Mouse (Mus musculus): Measurements from ENCODE around the gene Gas2l1. TPM values are rescaled to one million over a fixed set of nuclear protein-coding genes. Genes with fewer than 3 reads are reported as not detected.
A peak's percentile ranks its signal among the peaks of the same experiment; 100 is the strongest.

Gene Gas2l1
- 21.4 and 24.8 TPM in 2 replicates for polyA plus RNA-seq (2015; fragmentation: Nextera tagmentation; extraction: Ambion mirVana)

- H3K27me3 ChIP-seq (ENCODE audit: control insufficient read depth, insufficient read depth, low read length), result 0 out of 2 replicates have a peak, but pooled peaks cover 2% of the 10 kb centered on the region
- TF ChIP-seq CTCF (IDR thresholded peaks at IDR 0.05; ENCODE audit: low read depth) (peak; percentile 81), EP300 (optimal IDR thresholded peaks at IDR 0.05) (no peak)
- ATAC-seq (ENCODE audit: low FRiP score, low TSS enrichment), result peak; percentile 68
Measured at GRCm38 (mm10) chr11:5065056-5065821, at the start of gene Gas2l1. Gene Gas2l1 (minus strand): TSS chr11:5065327.

DNA sequence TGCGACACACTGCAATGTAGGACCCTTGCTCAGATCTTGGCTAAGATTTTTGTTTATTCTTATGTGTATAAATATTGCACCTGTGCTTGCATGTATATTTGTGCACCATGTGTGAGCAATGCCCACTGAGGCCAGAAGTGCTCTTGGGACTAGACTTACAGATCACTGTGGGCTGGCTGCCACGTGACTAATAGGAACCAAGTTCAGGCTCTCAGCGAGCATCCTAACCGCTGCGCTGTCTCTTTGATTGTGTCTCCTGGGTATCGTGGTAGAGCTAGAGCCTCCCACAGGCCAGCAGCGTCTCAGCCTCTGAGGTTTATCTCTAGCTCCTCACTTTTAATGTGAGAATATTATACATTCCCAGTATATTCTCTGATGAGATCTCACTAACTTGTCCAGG, 48.5 kb upstream of the Gas2l1 start:
- no peak overlapping the region for H3K4me3 ChIP-seq (ENCODE audit: low read depth, low read length)
- no peaks in the 10 kb centered on the region for H3K4me1 ChIP-seq (replicated peaks; ENCODE audit: control insufficient read depth, insufficient read depth)
- 85% methylated on average over 7 of the region's 7 CpGs for WGBS
- H3K27me3 ChIP-seq (ENCODE audit: control insufficient read depth, insufficient read depth, low read length), result no peaks in the 10 kb centered on the region
- ATAC-seq (ENCODE audit: low FRiP score, low TSS enrichment) (no peak), DNase-seq (ENCODE audit: low spot score) (peak; percentile 9)
- no peaks in the 10 kb centered on the region for H3K9me3 ChIP-seq (ENCODE audit: control insufficient read depth, low read length)
- TF ChIP-seq CTCF (IDR thresholded peaks at IDR 0.05; ENCODE audit: low read depth) (no peak), EP300 (optimal IDR thresholded peaks at IDR 0.05) (no peak)
- no peak overlapping the region for H3K27ac ChIP-seq (replicated peaks)
- no peak overlapping the region for H3K4me2 ChIP-seq (replicated peaks; ENCODE audit: low read depth)
- no peaks in the 10 kb centered on the region for H3K36me3 ChIP-seq (ENCODE audit: control insufficient read depth, insufficient read depth, low read length)
- no peak overlapping the region for H3K9ac ChIP-seq (ENCODE audit: low read length)

More at GRCm38 (mm10) chr11:5065056-5065821, at the start of gene Gas2l1:
- Histone ChIP-seq H3K4me1 (replicated peaks; ENCODE audit: control insufficient read depth, insufficient read depth) (peaks cover 25% of the 10 kb centered on the region), H3K4me2 (replicated peaks; ENCODE audit: low read depth) (peak within 1 kb of the TSS; percentile 71), H3K4me3 (ENCODE audit: low read depth, low read length) (peak within 1 kb of the TSS; percentile 72), H3K36me3 (ENCODE audit: control insufficient read depth, insufficient read depth, low read length) (peaks cover 10% of the 10 kb centered on the region; the same call in 1 of the 2 replicates), H3K9ac (ENCODE audit: low read length) (peak within 1 kb of the TSS; percentile 75), H3K27ac (replicated peaks) (peak within 1 kb of the TSS; percentile 56; the same call in 1 of the 2 replicates), H3K9me3 (ENCODE audit: control insufficient read depth, low read length) (no peaks in the 10 kb centered on the region)
- WGBS, result under 1% methylated on average over 50 of the region's 50 CpGs
- peak; percentile 92 for DNase-seq (ENCODE audit: low spot score)

DNA sequence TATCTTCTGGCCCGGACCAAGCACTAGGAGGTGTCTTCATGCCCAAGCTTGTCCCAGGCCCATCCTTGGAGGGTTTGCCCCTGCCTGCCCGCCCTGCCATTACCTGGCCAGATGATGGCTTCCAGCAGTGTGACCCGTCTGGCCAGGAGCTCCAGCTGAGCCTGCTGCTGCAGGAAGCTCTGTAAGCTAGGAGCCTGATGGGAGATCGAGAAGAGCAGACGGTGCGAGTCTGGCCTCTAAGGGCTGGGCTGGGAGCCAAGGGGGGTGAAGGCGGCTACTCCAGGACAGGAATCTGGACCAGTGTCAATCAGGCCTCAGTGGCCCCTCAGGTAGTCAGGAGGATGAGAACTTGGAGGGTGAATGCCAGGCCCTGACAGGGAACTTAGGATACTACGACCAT, 44.3 kb upstream of the Gas2l1 start:
- Histone ChIP-seq H3K4me2 (replicated peaks; ENCODE audit: low read depth) (no peak overlapping the region), H3K9me3 (ENCODE audit: control insufficient read depth, low read length) (no peaks in the 10 kb centered on the region), H3K4me3 (ENCODE audit: low read depth, low read length) (no peak overlapping the region), H3K27me3 (ENCODE audit: control insufficient read depth, insufficient read depth, low read length) (no peaks in the 10 kb centered on the region), H3K27ac (replicated peaks) (no peak overlapping the region), H3K4me1 (replicated peaks; ENCODE audit: control insufficient read depth, insufficient read depth) (no peaks in the 10 kb centered on the region), H3K36me3 (ENCODE audit: control insufficient read depth, insufficient read depth, low read length) (no peaks in the 10 kb centered on the region), H3K9ac (ENCODE audit: low read length) (no peak overlapping the region)
- TF ChIP-seq CTCF (IDR thresholded peaks at IDR 0.05; ENCODE audit: low read depth) (no peak), EP300 (optimal IDR thresholded peaks at IDR 0.05) (no peak)
- ATAC-seq (ENCODE audit: low FRiP score, low TSS enrichment) (no peak), DNase-seq (ENCODE audit: low spot score) (no peak)
- WGBS, result 69% methylated on average over 8 of the region's 8 CpGs

- H3K9ac ChIP-seq (ENCODE audit: low read length), result no peak overlapping the region
- no peaks in the 10 kb centered on the region for H3K9me3 ChIP-seq (ENCODE audit: control insufficient read depth, low read length)
- H3K4me2 ChIP-seq (replicated peaks; ENCODE audit: low read depth), result no peak overlapping the region
- ATAC-seq (ENCODE audit: low FRiP score, low TSS enrichment), result no peak
- no peak for TF ChIP-seq EP300 (optimal IDR thresholded peaks at IDR 0.05)
- H3K4me3 ChIP-seq (ENCODE audit: low read depth, low read length), result no peak overlapping the region
- no peaks in the 10 kb centered on the region for H3K36me3 ChIP-seq (ENCODE audit: control insufficient read depth, insufficient read depth, low read length)
- WGBS, result 94% methylated on average over 4 of the region's 4 CpGs
- no peaks in the 10 kb centered on the region for H3K27me3 ChIP-seq (ENCODE audit: control insufficient read depth, insufficient read depth, low read length)
- no peak for DNase-seq (ENCODE audit: low spot score)
- H3K4me1 ChIP-seq (replicated peaks; ENCODE audit: control insufficient read depth, insufficient read depth), result no peaks in the 10 kb centered on the region; the same call in 1 of the 2 replicates
- H3K27ac ChIP-seq (replicated peaks), result 0 out of 2 replicates have a peak overlapping the region, but pooled peaks have one; percentile 18
Measured at GRCm38 (mm10) chr11:5103986-5104509, 38.9 kb upstream of the Gas2l1 start.

GRCm38 (mm10) chr11:5102384-5102783, 37.3 kb upstream of the Gas2l1 start:
- TF ChIP-seq EP300 (optimal IDR thresholded peaks at IDR 0.05), result no peak
- TF ChIP-seq CTCF (IDR thresholded peaks at IDR 0.05; ENCODE audit: low read depth), result no peak
- Histone ChIP-seq H3K27ac (replicated peaks) (no peak overlapping the region), H3K9ac (ENCODE audit: low read length) (no peak overlapping the region), H3K4me3 (ENCODE audit: low read depth, low read length) (no peak overlapping the region), H3K9me3 (ENCODE audit: control insufficient read depth, low read length) (no peaks in the 10 kb centered on the region), H3K4me2 (replicated peaks; ENCODE audit: low read depth) (no peak overlapping the region), H3K27me3 (ENCODE audit: control insufficient read depth, insufficient read depth, low read length) (no peaks in the 10 kb centered on the region), H3K36me3 (ENCODE audit: control insufficient read depth, insufficient read depth, low read length) (no peaks in the 10 kb centered on the region), H3K4me1 (replicated peaks; ENCODE audit: control insufficient read depth, insufficient read depth) (no peaks in the 10 kb centered on the region; the same call in 1 of the 2 replicates)
- ATAC-seq (ENCODE audit: low FRiP score, low TSS enrichment) (no peak), DNase-seq (ENCODE audit: low spot score) (no peak)
- WGBS, result 91% methylated on average over 7 of the region's 7 CpGs

DNA sequence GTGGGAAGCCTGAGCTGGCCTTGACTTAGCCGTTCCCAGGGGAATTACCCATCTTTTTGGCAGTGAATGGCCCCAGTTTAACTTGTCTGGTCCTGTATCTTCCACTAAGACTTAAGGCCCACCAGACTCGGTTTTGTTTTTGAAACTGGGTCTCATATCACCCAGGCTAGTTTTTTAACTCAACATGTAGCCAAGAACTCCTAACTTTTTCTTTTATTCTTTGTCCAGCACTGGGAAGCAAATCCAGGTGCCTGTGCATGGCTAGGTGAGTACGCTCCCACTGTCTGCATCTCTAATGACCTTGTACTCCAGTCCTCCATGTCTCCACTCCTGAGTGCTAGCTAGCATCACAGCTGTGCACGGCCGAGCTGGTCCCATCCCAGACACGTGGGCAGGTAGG, 36.5 kb upstream of the Gas2l1 start:
- Histone ChIP-seq H3K4me1 (replicated peaks; ENCODE audit: control insufficient read depth, insufficient read depth) (no peaks in the 10 kb centered on the region; the same call in 1 of the 2 replicates), H3K4me3 (ENCODE audit: low read depth, low read length) (no peak overlapping the region), H3K27me3 (ENCODE audit: control insufficient read depth, insufficient read depth, low read length) (no peaks in the 10 kb centered on the region), H3K9ac (ENCODE audit: low read length) (no peak overlapping the region), H3K4me2 (replicated peaks; ENCODE audit: low read depth) (no peak overlapping the region), H3K27ac (replicated peaks) (no peak overlapping the region), H3K36me3 (ENCODE audit: control insufficient read depth, insufficient read depth, low read length) (no peaks in the 10 kb centered on the region), H3K9me3 (ENCODE audit: control insufficient read depth, low read length) (no peaks in the 10 kb centered on the region)
- DNase-seq (ENCODE audit: low spot score) (no peak), ATAC-seq (ENCODE audit: low FRiP score, low TSS enrichment) (no peak)
- no peak for TF ChIP-seq CTCF (IDR thresholded peaks at IDR 0.05; ENCODE audit: low read depth)
- no peak for TF ChIP-seq EP300 (optimal IDR thresholded peaks at IDR 0.05)
- WGBS, result 73% methylated on average over 6 of the region's 6 CpGs

Measured in stomach, postnatal 0 days (tissue).